Mouse (Mus musculus): ENCODE results near the gene Clec4d. TPM values are rescaled to one million over a fixed set of nuclear protein-coding genes. Genes with fewer than 3 reads are reported as not detected.
"Not testable (repeated sequence)": the region's sequence is repeated elsewhere in the genome, so short reads cannot be mapped to it uniquely, and the experiment has no call there.

Gene Clec4d
- polyA plus RNA-seq, 1 experiment, result 2.1 TPM

- TF ChIP-seq CTCF (IDR thresholded peaks at IDR 0.05; ENCODE audit: insufficient read depth, low read length), result no peak
- no peak for TF ChIP-seq POLR2A (IDR thresholded peaks at IDR 0.05; ENCODE audit: borderline replicate concordance, extremely low read depth, low read depth, low read length)
- H3K4me3 ChIP-seq (replicated peaks; ENCODE audit: extremely low read depth, low read depth, low read length), result no peak overlapping the region
- DNase-seq, result no peak
- no peaks in the 10 kb centered on the region for H3K4me1 ChIP-seq (ENCODE audit: control insufficient read depth, insufficient read depth, low read length)
- 29% methylated on average over 1 of the region's 1 CpGs for WGBS
These were observed 34.8 kb downstream of the Clec4d start for GRCm38 (mm10) chr6:123296687-123297086.

- not testable (repeated sequence) for DNase-seq; H3K4me3 ChIP-seq (replicated peaks; ENCODE audit: extremely low read depth, low read depth, low read length); H3K4me1 ChIP-seq (ENCODE audit: control insufficient read depth, insufficient read depth, low read length)
- WGBS, result 77% methylated on average over 7 of the region's 7 CpGs
These were observed 44.4 kb downstream of the Clec4d start for GRCm38 (mm10) chr6:123306315-123306714.

- 81% methylated on average over 2 of the region's 2 CpGs for WGBS
- Histone ChIP-seq H3K4me1 (ENCODE audit: control insufficient read depth, insufficient read depth, low read length) (no peaks in the 10 kb centered on the region), H3K4me3 (replicated peaks; ENCODE audit: extremely low read depth, low read depth, low read length) (no peak within 1 kb of the TSS)
- no peak for DNase-seq
- TF ChIP-seq CTCF (IDR thresholded peaks at IDR 0.05; ENCODE audit: insufficient read depth, low read length), result no peak
- TF ChIP-seq POLR2A (IDR thresholded peaks at IDR 0.05; ENCODE audit: borderline replicate concordance, extremely low read depth, low read depth, low read length), result no peak
These were observed 46.1 kb downstream of the Clec4d start, which contains the start of gene Vmn2r19 for GRCm38 (mm10) chr6:123308033-123308432. TSS of gene Vmn2r19 (plus strand) at chr6:123308333.

Other genes with a start within 250 kb of the Clec4d start
- gene Clec4b1, start 212.1 kb upstream of the Clec4d start, polyA plus RNA-seq (2012; rRNA removed), result 1.7 and 2.9 TPM in 2 replicates
- gene Clec4a2, start 155.7 kb upstream of the Clec4d start, polyA plus RNA-seq (2012; rRNA removed), result 1.9 and 7.2 TPM in 2 replicates
- gene Clec4b2, start 89.2 kb upstream of the Clec4d start, polyA plus RNA-seq (2012; rRNA removed), result not detected in 2 replicates
- gene Clec4n, start 32.3 kb upstream of the Clec4d start, polyA plus RNA-seq (2012; rRNA removed), result 6.6 and 9.8 TPM in 2 replicates
- 0.35 and 0.85 TPM in 2 replicates for gene Clec4e, start 27.8 kb downstream of the Clec4d start, polyA plus RNA-seq (2012; rRNA removed)
- not detected in 2 replicates for gene Vmn2r19, start 46.2 kb downstream of the Clec4d start, polyA plus RNA-seq (2012; rRNA removed)
- gene Vmn2r20, start 156.0 kb downstream of the Clec4d start, polyA plus RNA-seq (2012; rRNA removed), result not detected in 2 replicates

Measured in lung, adult 2 months (tissue).